Mouse (Mus musculus) heart, postnatal 0 days (tissue): ENCODE measurements around the gene Tmem121b. TPM values are rescaled to one million over a fixed set of nuclear protein-coding genes. Genes with fewer than 3 reads are reported as not detected.

Experiments used
- ATAC-seq: fragments of 200-750 bp; cut with Nextera tagmentation; 2 replicates; pipeline ENCODE4 v1.8.0; 2017; ENCODE audit warnings: low read depth, moderate number of reproducible peaks, moderate library complexity; ENCODE audit not compliant: insufficient read depth
- DNase-seq: peaks from one replicate; pipeline ENCODE4 v3.0.0-alpha.2; 2016; ENCODE audit warnings: low spot score
- H3K27ac ChIP-seq: fragments of 300-500 bp; sonication (generic); 2 replicates; pipeline ENCODE4 v1.5.1; 2014; ENCODE audit warnings: low read depth, mild to moderate bottlenecking
- H3K27me3 ChIP-seq: fragments of 300-500 bp; sonication (generic); 2 replicates; pipeline ENCODE4 v1.6.1; 2014; ENCODE audit warnings: low read length, mixed read lengths; ENCODE audit not compliant: control insufficient read depth, insufficient read depth
- H3K36me3 ChIP-seq: fragments of 300-500 bp; sonication (generic); replicated peaks from 2 replicates; pipeline ENCODE4 v1.6.1; 2014; ENCODE audit warnings: low read length, mixed read lengths; ENCODE audit not compliant: control insufficient read depth, insufficient read depth
- H3K4me1 ChIP-seq: fragments of 300-500 bp; sonication (generic); 2 replicates; pipeline ENCODE4 v1.6.1; 2014; ENCODE audit warnings: antibody characterized with exemption; ENCODE audit not compliant: control insufficient read depth, insufficient read depth
- H3K4me2 ChIP-seq: fragments of 300-500 bp; sonication (generic); 2 replicates; pipeline ENCODE4 v1.6.1; 2014; ENCODE audit warnings: low read depth, mild to moderate bottlenecking, low read length, moderate library complexity
- H3K4me3 ChIP-seq: fragments of 300-500 bp; sonication (generic); 2 replicates; pipeline ENCODE4 v1.5.1; 2014; ENCODE audit warnings: low read depth, low read length
- H3K9ac ChIP-seq: fragments of 300-500 bp; sonication (generic); replicated peaks from 2 replicates; pipeline ENCODE4 v1.6.1; 2014; ENCODE audit warnings: low read depth, low read length, mixed read lengths
- H3K9me3 ChIP-seq: fragments of 300-500 bp; sonication (generic); replicated peaks from 2 replicates; pipeline ENCODE4 v1.6.1; 2016; ENCODE audit warnings: low read length; ENCODE audit not compliant: control insufficient read depth
- CTCF ChIP-seq: IDR thresholded peaks from 2 replicates; pipeline ENCODE4 v1.5.1; 2016; ENCODE audit warnings: antibody characterized with exemption, control low read depth, low read depth
- EP300 ChIP-seq: IDR thresholded peaks from 2 replicates; pipeline ENCODE4 v1.6.1; 2016; ENCODE audit warnings: antibody characterized with exemption, low read depth
- WGBS: fragments of 180-500 bp; shearing (Covaris S2); extraction: QIAGEN DNeasy Blood & Tissue Kit; methylation state at CpG from one replicate; pipeline ENCODE4 v1.1.7; 2014; 5-methylcytosine and 5-hydroxymethylcytosine counted together
- polyA plus RNA-seq: library from polyadenylated mRNA; unstranded; fragments of >200 nt; fragmentation: Nextera tagmentation; extraction: Ambion mirVana; gene quantifications from 2 replicates; pipeline ENCODE4 v1.2.1, GENCODE M21; 2015
- total RNA-seq: library from RNA; depleted of rRNA; stranded (reverse); fragments of >200 nt; gene quantifications from 2 replicates; pipeline ENCODE4 v1.2.3, GENCODE M21; 2014; ENCODE audit warnings: low replicate concordance

Gene Tmem121b
- total and polyA plus RNA-seq, 2 experiments from 2014 or later, result not detected

GRCm38 (mm10) chr6:120486051-120486510 lies 7.5 kb downstream of the Tmem121b start:
- Histone ChIP-seq H3K9ac (no peak overlapping the region), H3K9me3 (no peaks in the 10 kb centered on the region), H3K4me2 (no peak overlapping the region), H3K4me1 (peaks cover 3% of the 10 kb centered on the region; the same call in 1 of the 2 replicates), H3K27ac (no peak overlapping the region), H3K4me3 (no peak overlapping the region), H3K36me3 (no peaks in the 10 kb centered on the region; the same call in 1 of the 2 replicates), H3K27me3 (peaks cover 5% of the 10 kb centered on the region; the same call in 1 of the 2 replicates)
- DNase-seq, result no peak
- 55% methylated on average over 8 of the region's 8 CpGs for WGBS
- TF ChIP-seq CTCF (no peak), EP300 (no peak)
- no peak for ATAC-seq

DNA sequence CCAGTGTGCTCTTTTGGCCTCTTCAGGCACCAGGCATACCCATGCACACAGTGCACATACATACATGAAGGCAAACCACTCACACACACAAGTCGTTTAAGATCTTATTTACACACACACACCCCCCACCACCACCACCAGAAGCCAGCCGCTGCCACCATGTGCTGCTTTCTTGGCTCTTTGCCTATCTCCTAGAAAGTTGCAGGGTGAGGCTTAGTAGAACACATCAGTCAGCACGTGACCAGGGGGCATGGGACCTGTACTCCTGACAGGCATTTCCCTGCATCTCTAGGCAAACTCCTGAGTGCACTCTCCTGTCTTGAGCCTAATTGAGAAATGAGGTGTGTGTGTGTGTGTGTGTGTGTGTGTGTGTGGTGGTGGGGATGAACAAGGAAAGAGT lies 8.6 kb downstream of the Tmem121b start:
- Histone ChIP-seq H3K4me1 (peaks cover 3% of the 10 kb centered on the region; the same call in 1 of the 2 replicates), H3K9ac (no peak overlapping the region), H3K27me3 (no peaks in the 10 kb centered on the region), H3K36me3 (no peaks in the 10 kb centered on the region; the same call in 1 of the 2 replicates), H3K27ac (no peak overlapping the region), H3K9me3 (no peaks in the 10 kb centered on the region), H3K4me3 (no peak overlapping the region), H3K4me2 (no peak overlapping the region)
- peak; percentile 30 for ATAC-seq
- TF ChIP-seq CTCF, result no peak
- no peak for TF ChIP-seq EP300
- DNase-seq, result peak; percentile 59
- WGBS, result 26% methylated on average over 3 of the region's 3 CpGs

- H3K9ac ChIP-seq, result no peak overlapping the region
Observed at GRCm38 (mm10) chr6:120483211-120483626, 10.4 kb downstream of the Tmem121b start.

GRCm38 (mm10) chr6:120482756-120483155 lies 10.9 kb downstream of the Tmem121b start:
- DNase-seq (no peak), ATAC-seq (peak; percentile 44)
- no peak overlapping the region for H3K27ac ChIP-seq
- 26% methylated on average over 6 of the region's 6 CpGs for WGBS
- no peaks in the 10 kb centered on the region for H3K9me3 ChIP-seq
- TF ChIP-seq EP300, result no peak
- no peak for TF ChIP-seq CTCF
- peaks cover 3% of the 10 kb centered on the region; the same call in 1 of the 2 replicates for H3K4me1 ChIP-seq
- H3K4me2 ChIP-seq, result peak overlapping the region; percentile 53
- no peak overlapping the region for H3K4me3 ChIP-seq
- H3K36me3 ChIP-seq, result peaks cover 7% of the 10 kb centered on the region; the same call in 1 of the 2 replicates
- H3K9ac ChIP-seq, result no peak overlapping the region
- H3K27me3 ChIP-seq, result no peaks in the 10 kb centered on the region

More at GRCm38 (mm10) chr6:120483211-120483626, 10.4 kb downstream of the Tmem121b start:
- Histone ChIP-seq H3K9me3 (no peaks in the 10 kb centered on the region), H3K27ac (no peak overlapping the region), H3K27me3 (no peaks in the 10 kb centered on the region), H3K4me3 (peak overlapping the region; percentile 15; the same call in 1 of the 2 replicates), H3K36me3 (peaks cover 7% of the 10 kb centered on the region; the same call in 1 of the 2 replicates), H3K4me2 (peak overlapping the region; percentile 53), H3K4me1 (peaks cover 3% of the 10 kb centered on the region; the same call in 1 of the 2 replicates)
- 12% methylated on average over 8 of the region's 8 CpGs for WGBS
- ATAC-seq (peak; percentile 71), DNase-seq (peak; percentile 51)
- TF ChIP-seq CTCF (peak; percentile 59), EP300 (no peak)

DNA sequence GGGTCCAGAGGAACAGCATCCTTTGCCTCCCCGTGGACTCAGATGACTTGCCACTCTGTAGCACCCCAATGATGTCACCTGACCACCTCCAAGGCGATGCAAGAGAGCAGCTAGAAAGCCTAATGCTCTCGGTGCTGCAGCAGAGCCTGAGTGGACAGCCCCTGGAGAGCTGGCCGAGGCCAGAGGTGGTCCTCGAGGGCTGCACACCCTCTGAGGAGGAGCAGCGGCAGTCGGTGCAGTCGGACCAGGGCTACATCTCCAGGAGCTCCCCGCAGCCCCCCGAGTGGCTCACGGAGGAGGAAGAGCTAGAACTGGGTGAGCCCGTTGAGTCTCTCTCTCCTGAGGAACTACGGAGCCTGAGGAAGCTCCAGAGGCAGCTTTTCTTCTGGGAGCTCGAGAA lies 11.6 kb downstream of the Tmem121b start:
- Histone ChIP-seq H3K27ac (no peak overlapping the region), H3K36me3 (peaks cover 7% of the 10 kb centered on the region; the same call in 1 of the 2 replicates), H3K9ac (no peak overlapping the region), H3K4me1 (peaks cover 3% of the 10 kb centered on the region; the same call in 1 of the 2 replicates), H3K4me2 (no peak overlapping the region), H3K4me3 (no peak overlapping the region), H3K27me3 (no peaks in the 10 kb centered on the region), H3K9me3 (no peaks in the 10 kb centered on the region)
- WGBS, result 91% methylated on average over 14 of the region's 14 CpGs
- no peak for TF ChIP-seq CTCF
- no peak for TF ChIP-seq EP300
- DNase-seq (no peak), ATAC-seq (no peak)
